Mouse (Mus musculus): ENCODE data around the gene 2610001J05Rik. TPM values are rescaled to one million over a fixed set of nuclear protein-coding genes. Genes with fewer than 3 reads are reported as not detected.

The 2610001J05Rik gene
- 93.7 and 104 TPM in 2 replicates for polyA plus RNA-seq (2014; fragmentation: Nextera tagmentation; extraction: Ambion mirVana)

DNA sequence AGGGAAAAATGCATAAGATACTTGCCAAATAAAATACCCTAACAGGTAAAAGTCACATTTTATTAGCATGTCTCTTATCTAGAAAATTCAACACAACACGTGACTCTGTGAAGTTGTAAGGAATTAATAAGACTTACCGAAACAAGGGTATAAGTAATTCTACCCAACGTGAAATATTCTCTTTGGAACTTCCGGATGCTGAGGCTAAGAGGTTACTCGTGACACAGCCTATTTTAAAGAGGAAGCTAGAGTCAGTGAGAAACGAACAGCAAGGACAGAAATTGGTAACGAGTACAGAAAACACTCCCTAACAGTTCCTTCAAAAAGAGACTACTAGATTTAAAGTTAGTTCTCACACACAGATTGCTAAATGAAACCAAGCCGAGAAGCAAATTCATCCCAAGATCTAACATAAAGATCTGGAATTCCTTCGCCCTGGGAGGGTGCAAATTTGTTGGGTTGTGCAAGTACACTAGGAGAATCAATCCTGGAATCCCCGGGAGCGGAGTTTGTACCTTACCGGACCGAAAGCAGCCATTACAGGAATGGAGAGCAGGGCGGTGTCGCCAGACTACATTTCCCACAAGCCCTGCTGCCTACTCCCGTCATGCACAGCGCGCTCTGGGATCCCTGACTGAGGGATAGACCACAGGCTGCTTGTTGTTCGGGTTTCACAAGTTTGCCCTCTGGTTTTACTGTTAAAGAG is at the start of gene 2610001J05Rik:
Gene 2610001J05Rik, minus strand, starts transcription at position 600 of the 706 bp plus-strand sequence.
- Histone ChIP-seq H3K27me3 (ENCODE audit: control insufficient read depth, insufficient read depth, low read length) (no peaks in the 10 kb centered on the region), H3K27ac (ENCODE audit: low read depth, low read length) (peak within 1 kb of the TSS; percentile 84), H3K36me3 (ENCODE audit: control insufficient read depth, insufficient read depth, low read length) (no peaks in the 10 kb centered on the region), H3K9ac (ENCODE audit: low read depth, low read length) (peak within 1 kb of the TSS; percentile 86), H3K4me1 (ENCODE audit: control insufficient read depth, insufficient read depth, low read length) (no peaks in the 10 kb centered on the region), H3K4me2 (peak within 1 kb of the TSS; percentile 72), H3K9me3 (replicated peaks; ENCODE audit: control insufficient read depth, low read length) (no peaks in the 10 kb centered on the region), H3K4me3 (ENCODE audit: low read depth, low read length) (peak within 1 kb of the TSS; percentile 63)
- ATAC-seq (replicated peaks; ENCODE audit: insufficient number of reproducible peaks, low FRiP score, low TSS enrichment) = peak; percentile 100
- 2% methylated on average over 19 of the region's 19 CpGs for WGBS (ENCODE audit: insufficient replicate concordance)

DNA sequence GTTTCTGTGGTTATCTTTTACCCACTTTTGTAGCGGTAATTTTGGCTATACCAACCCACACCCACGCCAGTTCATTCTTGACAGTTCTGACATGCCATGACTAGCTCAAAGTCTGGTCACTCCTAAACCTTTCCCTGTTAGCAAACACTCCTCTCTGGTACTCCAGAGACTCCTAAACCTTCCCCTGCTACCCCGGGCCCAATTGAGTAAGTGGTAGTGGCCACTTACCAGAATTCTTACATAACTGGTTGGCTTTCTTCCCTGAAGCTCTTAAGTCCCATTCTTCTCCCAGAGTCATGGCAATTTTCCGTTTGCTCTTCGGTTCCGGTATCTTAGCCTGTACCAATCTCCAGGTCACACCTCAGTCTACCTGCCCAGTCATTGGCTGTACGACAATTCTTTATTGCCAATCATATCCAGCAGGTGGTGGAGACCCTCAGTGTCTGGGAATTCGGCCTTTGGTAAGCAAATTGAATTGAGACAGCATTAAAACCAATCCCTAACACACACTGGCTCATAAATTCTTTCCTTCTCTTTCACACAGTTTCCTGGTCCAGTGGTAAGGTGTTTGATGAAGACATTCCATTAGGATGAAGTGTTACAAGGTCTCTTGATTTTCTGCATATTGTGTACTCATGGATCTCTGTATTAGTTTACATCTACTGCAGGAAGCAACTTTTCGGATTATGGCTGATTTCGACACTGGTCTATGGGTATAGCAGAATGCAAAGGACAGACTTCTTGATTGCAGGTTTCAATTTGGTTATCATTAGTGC is 38.6 kb upstream of the 2610001J05Rik start:
- H3K27me3 ChIP-seq (ENCODE audit: control insufficient read depth, insufficient read depth, low read length) = no peaks in the 10 kb centered on the region
- no peaks in the 10 kb centered on the region for H3K4me1 ChIP-seq (ENCODE audit: control insufficient read depth, insufficient read depth, low read length)
- no peaks in the 10 kb centered on the region for H3K9me3 ChIP-seq (replicated peaks; ENCODE audit: control insufficient read depth, low read length)
- H3K36me3 ChIP-seq (ENCODE audit: control insufficient read depth, insufficient read depth, low read length) = no peaks in the 10 kb centered on the region
- H3K27ac ChIP-seq (ENCODE audit: low read depth, low read length) = no peak overlapping the region
- no peak overlapping the region for H3K4me2 ChIP-seq
- ATAC-seq (replicated peaks; ENCODE audit: insufficient number of reproducible peaks, low FRiP score, low TSS enrichment) = no peak
- H3K9ac ChIP-seq (ENCODE audit: low read depth, low read length) = no peak overlapping the region
- 77% methylated on average over 10 of the region's 10 CpGs for WGBS (ENCODE audit: insufficient replicate concordance)
- no peak overlapping the region for H3K4me3 ChIP-seq (ENCODE audit: low read depth, low read length)

DNA sequence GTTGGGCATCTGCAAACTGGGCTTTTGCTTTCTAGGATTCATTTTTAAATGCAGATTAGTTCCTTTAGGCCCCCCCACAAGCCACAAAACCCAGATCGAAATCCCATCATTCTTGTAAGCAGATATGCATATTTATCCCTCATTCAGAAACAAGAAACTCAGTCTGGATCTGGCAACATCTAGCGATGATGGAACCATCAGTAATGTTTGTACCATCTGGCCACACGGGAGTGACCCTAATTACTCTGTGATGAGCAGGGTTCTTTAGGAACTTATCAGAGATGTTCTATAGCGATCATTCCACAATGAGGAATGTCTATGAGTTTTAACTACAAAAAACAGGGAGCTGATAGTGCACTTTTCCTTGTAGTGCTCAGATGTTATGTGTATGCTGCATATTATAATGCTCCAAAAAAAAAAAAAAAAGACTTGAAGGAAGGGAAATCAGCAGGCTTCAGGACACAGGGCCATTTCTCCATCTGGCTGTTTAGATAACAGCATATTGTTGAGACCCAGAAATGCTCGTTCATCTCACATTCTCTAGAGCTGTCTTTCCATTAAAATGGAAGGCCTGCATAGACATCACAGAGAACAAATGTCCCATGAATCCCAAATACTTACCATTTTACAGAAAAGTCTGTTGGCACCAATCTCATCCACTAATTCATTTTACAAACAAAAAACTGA is 31.8 kb upstream of the 2610001J05Rik start:
- no peaks in the 10 kb centered on the region for H3K9me3 ChIP-seq (replicated peaks; ENCODE audit: control insufficient read depth, low read length)
- H3K27me3 ChIP-seq (ENCODE audit: control insufficient read depth, insufficient read depth, low read length) = no peaks in the 10 kb centered on the region
- 79% methylated on average over 5 of the region's 5 CpGs for WGBS (ENCODE audit: insufficient replicate concordance)
- H3K27ac ChIP-seq (ENCODE audit: low read depth, low read length) = no peak overlapping the region
- no peak overlapping the region for H3K9ac ChIP-seq (ENCODE audit: low read depth, low read length)
- H3K4me3 ChIP-seq (ENCODE audit: low read depth, low read length) = no peak overlapping the region
- no peaks in the 10 kb centered on the region for H3K4me1 ChIP-seq (ENCODE audit: control insufficient read depth, insufficient read depth, low read length)
- no peaks in the 10 kb centered on the region for H3K36me3 ChIP-seq (ENCODE audit: control insufficient read depth, insufficient read depth, low read length)
- no peak overlapping the region for H3K4me2 ChIP-seq
- no peak for ATAC-seq (replicated peaks; ENCODE audit: insufficient number of reproducible peaks, low FRiP score, low TSS enrichment)

DNA sequence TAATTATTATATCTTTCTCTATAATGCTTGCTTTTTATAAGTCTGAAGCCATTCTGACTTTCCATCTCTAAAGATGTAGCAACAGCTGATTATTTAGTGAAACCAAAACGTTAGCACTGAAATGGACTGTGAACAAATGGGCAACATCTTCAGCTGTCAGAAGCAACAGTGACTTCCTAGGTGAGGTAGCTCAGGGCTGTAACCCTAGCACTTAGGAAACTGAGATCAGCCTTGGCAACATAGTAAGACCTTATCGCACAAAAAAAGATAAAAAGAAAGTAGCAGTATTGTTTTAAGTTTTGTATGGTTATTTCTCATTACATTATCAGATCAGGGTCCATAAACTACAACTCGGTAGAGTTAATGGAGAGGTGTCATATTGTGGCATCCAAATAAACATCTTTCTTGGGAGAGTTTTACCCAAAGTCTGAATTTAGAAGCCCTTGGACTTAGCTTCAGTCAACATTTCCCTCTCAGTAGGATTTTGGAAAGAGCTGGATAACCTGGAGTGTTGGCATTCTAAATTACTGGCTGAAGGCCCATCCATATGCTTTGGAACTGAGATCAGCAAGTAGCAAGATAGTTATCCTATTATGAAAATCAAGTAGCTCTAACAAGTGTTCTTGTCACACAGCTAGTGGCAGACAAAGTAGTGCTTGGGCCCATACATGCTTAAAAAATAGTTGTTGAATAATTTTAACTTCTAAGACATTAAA is 13.7 kb upstream of the 2610001J05Rik start:
- H3K9ac ChIP-seq (ENCODE audit: low read depth, low read length) = no peak overlapping the region
- no peak for ATAC-seq (replicated peaks; ENCODE audit: insufficient number of reproducible peaks, low FRiP score, low TSS enrichment)
- no peak overlapping the region for H3K4me2 ChIP-seq
- no peaks in the 10 kb centered on the region for H3K36me3 ChIP-seq (ENCODE audit: control insufficient read depth, insufficient read depth, low read length)
- H3K4me3 ChIP-seq (ENCODE audit: low read depth, low read length) = no peak overlapping the region
- H3K27ac ChIP-seq (ENCODE audit: low read depth, low read length) = no peak overlapping the region
- H3K4me1 ChIP-seq (ENCODE audit: control insufficient read depth, insufficient read depth, low read length) = no peaks in the 10 kb centered on the region
- H3K27me3 ChIP-seq (ENCODE audit: control insufficient read depth, insufficient read depth, low read length) = no peaks in the 10 kb centered on the region
- no peaks in the 10 kb centered on the region for H3K9me3 ChIP-seq (replicated peaks; ENCODE audit: control insufficient read depth, low read length)
- WGBS (ENCODE audit: insufficient replicate concordance) = 75% methylated on average over 3 of the region's 3 CpGs

DNA sequence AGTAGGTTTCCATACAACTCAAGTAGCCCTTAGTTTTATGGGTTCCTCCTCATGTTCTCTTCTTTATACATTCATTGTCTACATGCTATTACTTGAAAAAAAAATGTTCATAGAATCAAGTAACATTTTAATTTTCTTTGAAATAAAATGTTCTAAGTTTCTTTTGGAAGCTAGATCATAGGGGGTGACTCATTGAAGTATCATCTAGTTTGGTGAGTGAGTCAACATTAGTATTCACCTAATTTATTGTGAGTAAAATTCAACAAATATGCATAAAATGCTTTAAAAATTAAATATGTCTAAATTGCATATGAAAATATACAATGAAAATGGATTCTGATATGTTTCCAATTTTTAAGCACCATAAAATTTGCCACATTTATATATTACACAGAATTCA is 11.6 kb upstream of the 2610001J05Rik start:
- Histone ChIP-seq H3K36me3 (ENCODE audit: control insufficient read depth, insufficient read depth, low read length) (no peaks in the 10 kb centered on the region), H3K4me1 (ENCODE audit: control insufficient read depth, insufficient read depth, low read length) (no peaks in the 10 kb centered on the region), H3K27me3 (ENCODE audit: control insufficient read depth, insufficient read depth, low read length) (no peaks in the 10 kb centered on the region), H3K9me3 (replicated peaks; ENCODE audit: control insufficient read depth, low read length) (no peaks in the 10 kb centered on the region), H3K27ac (ENCODE audit: low read depth, low read length) (no peak overlapping the region), H3K4me3 (ENCODE audit: low read depth, low read length) (no peak overlapping the region), H3K9ac (ENCODE audit: low read depth, low read length) (no peak overlapping the region), H3K4me2 (no peak overlapping the region)
- no peak for ATAC-seq (replicated peaks; ENCODE audit: insufficient number of reproducible peaks, low FRiP score, low TSS enrichment)

DNA sequence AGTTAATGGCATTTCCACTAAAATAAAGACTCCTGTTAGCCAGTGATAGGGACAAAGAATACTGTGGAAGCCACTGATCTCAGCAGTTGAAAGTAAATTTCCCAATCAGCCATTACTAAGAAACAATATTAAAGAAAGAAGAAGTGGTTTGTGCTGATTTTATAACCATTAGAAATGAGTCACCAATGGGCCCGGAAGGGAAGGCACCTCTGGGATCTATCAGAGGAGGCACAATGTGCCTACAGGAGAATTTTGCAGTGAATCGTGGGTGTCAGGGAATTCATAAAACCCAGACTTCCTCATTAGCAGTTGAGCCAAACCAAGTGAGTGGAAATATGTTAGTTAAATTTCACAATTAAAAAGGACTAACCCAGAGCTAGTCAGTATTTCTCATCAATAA is 2.6 kb upstream of the 2610001J05Rik start:
- Histone ChIP-seq H3K9ac (ENCODE audit: low read depth, low read length) (no peak overlapping the region), H3K4me3 (ENCODE audit: low read depth, low read length) (no peak overlapping the region), H3K4me2 (no peak overlapping the region), H3K27me3 (ENCODE audit: control insufficient read depth, insufficient read depth, low read length) (no peaks in the 10 kb centered on the region), H3K27ac (ENCODE audit: low read depth, low read length) (no peak overlapping the region), H3K9me3 (replicated peaks; ENCODE audit: control insufficient read depth, low read length) (no peaks in the 10 kb centered on the region), H3K4me1 (ENCODE audit: control insufficient read depth, insufficient read depth, low read length) (no peaks in the 10 kb centered on the region), H3K36me3 (ENCODE audit: control insufficient read depth, insufficient read depth, low read length) (no peaks in the 10 kb centered on the region)
- ATAC-seq (replicated peaks; ENCODE audit: insufficient number of reproducible peaks, low FRiP score, low TSS enrichment) = no peak
- WGBS (ENCODE audit: insufficient replicate concordance) = 82% methylated on average over 2 of the region's 2 CpGs

DNA sequence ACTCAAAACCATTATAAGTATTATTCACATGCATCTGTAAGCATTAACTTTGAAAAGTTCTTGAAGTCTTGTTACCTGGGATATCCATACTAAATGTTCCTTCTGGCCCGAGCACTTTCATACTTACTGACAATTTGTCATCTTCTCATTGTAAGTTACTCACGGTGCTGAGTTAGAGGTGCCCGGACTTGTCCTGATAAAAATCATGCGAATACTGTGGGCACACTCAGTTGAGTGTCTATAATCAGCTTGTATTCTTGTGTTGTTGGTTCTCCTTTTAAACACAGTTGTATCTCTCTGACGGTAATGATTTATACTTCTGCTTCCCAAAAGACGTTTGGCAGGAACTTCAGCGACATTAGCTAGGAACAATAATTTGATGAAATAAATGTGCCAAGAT is 758 bp upstream of the 2610001J05Rik start:
- no peaks in the 10 kb centered on the region for H3K4me1 ChIP-seq (ENCODE audit: control insufficient read depth, insufficient read depth, low read length)
- no peak overlapping the region for H3K9ac ChIP-seq (ENCODE audit: low read depth, low read length)
- no peak overlapping the region for H3K27ac ChIP-seq (ENCODE audit: low read depth, low read length)
- no peak for ATAC-seq (replicated peaks; ENCODE audit: insufficient number of reproducible peaks, low FRiP score, low TSS enrichment)
- H3K9me3 ChIP-seq (replicated peaks; ENCODE audit: control insufficient read depth, low read length) = no peaks in the 10 kb centered on the region
- WGBS (ENCODE audit: insufficient replicate concordance) = 69% methylated on average over 7 of the region's 7 CpGs
- H3K27me3 ChIP-seq (ENCODE audit: control insufficient read depth, insufficient read depth, low read length) = no peaks in the 10 kb centered on the region
- peak overlapping the region; percentile 56 for H3K4me2 ChIP-seq
- H3K36me3 ChIP-seq (ENCODE audit: control insufficient read depth, insufficient read depth, low read length) = no peaks in the 10 kb centered on the region
- H3K4me3 ChIP-seq (ENCODE audit: low read depth, low read length) = peak overlapping the region; percentile 63; the same call in 1 of the 2 replicates

DNA sequence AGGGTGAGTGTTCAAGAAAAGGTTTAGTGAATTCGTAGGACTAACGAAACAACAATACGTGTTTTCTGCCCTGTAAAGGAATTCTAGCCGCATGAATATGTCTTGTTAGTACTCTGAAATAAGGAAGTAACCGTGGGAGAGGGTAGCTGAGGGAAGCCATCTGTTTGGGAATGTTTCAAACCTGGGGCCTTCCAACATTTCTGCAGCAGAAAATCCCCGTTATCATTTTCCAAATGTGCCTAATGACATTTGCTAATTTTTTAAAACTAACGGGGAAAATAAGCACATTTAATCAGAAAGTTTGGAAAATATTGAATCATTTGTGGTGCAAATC is 274 bp upstream of the 2610001J05Rik start:
- H3K9me3 ChIP-seq (replicated peaks; ENCODE audit: control insufficient read depth, low read length) = no peaks in the 10 kb centered on the region
- H3K27ac ChIP-seq (ENCODE audit: low read depth, low read length) = peak overlapping the region; percentile 84; the same call in 1 of the 2 replicates
- no peaks in the 10 kb centered on the region for H3K4me1 ChIP-seq (ENCODE audit: control insufficient read depth, insufficient read depth, low read length)
- H3K36me3 ChIP-seq (ENCODE audit: control insufficient read depth, insufficient read depth, low read length) = no peaks in the 10 kb centered on the region
- peak overlapping the region; percentile 56 for H3K4me2 ChIP-seq
- H3K4me3 ChIP-seq (ENCODE audit: low read depth, low read length) = peak overlapping the region; percentile 63
- ATAC-seq (replicated peaks; ENCODE audit: insufficient number of reproducible peaks, low FRiP score, low TSS enrichment) = peak; percentile 61
- peak overlapping the region; percentile 86 for H3K9ac ChIP-seq (ENCODE audit: low read depth, low read length)
- H3K27me3 ChIP-seq (ENCODE audit: control insufficient read depth, insufficient read depth, low read length) = no peaks in the 10 kb centered on the region
- 3% methylated on average over 7 of the region's 7 CpGs for WGBS (ENCODE audit: insufficient replicate concordance)
